In genomic region chrX:49096249-49096648, GRCm38 (mm10) we compare ENCODE assay signal across 23 mouse cellular contexts.
DNase-seq lines count a peak whose midpoint lies in the region; ATAC-seq lines count a peak whose summit lies in the region.
"Had no signal": no experiment of that assay in that cellular context is flagged by ENCODE, and none has a peak within 500 bp of the region (broad histone marks: within the 10 kb centered on the region; RNA-seq: fewer than 3 reads in every experiment).

No protein-coding gene starts in this region.

- no peak overlapping the region for H3K4me2 ChIP-seq in midbrain, embryonic 11.5 days
- no peak overlapping the region for H3K4me2 ChIP-seq in midbrain, embryonic 16.5 days (ENCODE audit: low read length)
- H3K4me2 ChIP-seq: heart, embryonic 11.5 days; limb, embryonic 13.5 days had no signal

- H3K9ac ChIP-seq in midbrain, embryonic 11.5 days (ENCODE audit: low read length) = no peak overlapping the region
- no peak overlapping the region for H3K9ac ChIP-seq in midbrain, embryonic 16.5 days (ENCODE audit: low read depth, low read length)
- H3K9ac ChIP-seq: limb, embryonic 13.5 days; liver, embryonic 14.5 days had no signal

- no peaks in the 10 kb centered on the region for H3K9me3 ChIP-seq in midbrain, embryonic 11.5 days (ENCODE audit: control insufficient read depth, low read length)
- no peaks in the 10 kb centered on the region for H3K9me3 ChIP-seq in midbrain, embryonic 16.5 days (replicated peaks; ENCODE audit: control insufficient read depth, low read length, poor library complexity, severe bottlenecking)
- H3K9me3 ChIP-seq: limb, embryonic 13.5 days had no signal

- no peak overlapping the region for H3K4me3 ChIP-seq in midbrain, embryonic 11.5 days (ENCODE audit: low read depth, low read length)
- no peak overlapping the region for H3K4me3 ChIP-seq in midbrain, embryonic 16.5 days (ENCODE audit: low read depth, low read length)
- H3K4me3 ChIP-seq: erythroblast, embryonic 14.5 days; layer of hippocampus, adult 2 months; left cerebral cortex, adult 2 months; limb, embryonic 13.5 days had no signal

- intact Hi-C loops in left cerebral cortex, postnatal 14 days (cut with DNase I) = no loop called here

- H3K36me3 ChIP-seq in midbrain, embryonic 11.5 days (ENCODE audit: control insufficient read depth, insufficient read depth, low read length) = no peaks in the 10 kb centered on the region
- H3K36me3 ChIP-seq in midbrain, embryonic 16.5 days (ENCODE audit: control insufficient read depth, insufficient read depth, low read length) = no peaks in the 10 kb centered on the region
- H3K36me3 ChIP-seq: limb, embryonic 13.5 days had no signal

- ATAC-seq in midbrain, embryonic 11.5 days (ENCODE audit: low FRiP score) = peak; percentile 78
- no peak for ATAC-seq in midbrain, embryonic 16.5 days
- ATAC-seq: activated CD4-positive, CD25-positive, alpha-beta regulatory T cell, adult 4 months; inflammation-experienced regulatory T-cells, adult 6 months; Patski had no signal

- no peaks in the 10 kb centered on the region for H3K27me3 ChIP-seq in midbrain, embryonic 11.5 days (ENCODE audit: control insufficient read depth, insufficient read depth, low read length)
- no peaks in the 10 kb centered on the region for H3K27me3 ChIP-seq in midbrain, embryonic 16.5 days (ENCODE audit: control insufficient read depth, insufficient read depth, low read depth, low read length)
- H3K27me3 ChIP-seq: limb, embryonic 13.5 days had no signal

- WGBS in midbrain, embryonic 11.5 days = 70% methylated on average over 2 of the region's 2 CpGs
- 49% methylated on average over 2 of the region's 2 CpGs for WGBS in midbrain, embryonic 16.5 days

- DNase-seq in midbrain, embryonic 11.5 days (ENCODE audit: low spot score, missing footprints) = no peak
- peak; percentile 3 for DNase-seq in embryo, embryonic 9.5 days (ENCODE audit: extremely low spot score)
- DNase-seq in forelimb bud, embryonic 11.5 days (ENCODE audit: low read depth, low spot score) = peak; percentile 21
- DNase-seq in retina, embryonic 14.5 days (ENCODE audit: low spot score) = peak; percentile 64
- no peak for DNase-seq in left cerebral cortex, postnatal 14 days (ENCODE audit: low spot score in 2 of 2)
- DNase-seq in urinary bladder, adult 18-20 months (ENCODE audit: low spot score in 2 of 2) = no peak
- DNase-seq: adrenal gland, postnatal 25 days; cerebellum, adult 9-10 months; heart, postnatal 14 days; right cerebral cortex, postnatal 14 days; thymus, postnatal 14 days had no signal

- H3K27ac ChIP-seq in midbrain, embryonic 11.5 days (ENCODE audit: low read depth, low read length) = no peak overlapping the region
- H3K27ac ChIP-seq in midbrain, embryonic 16.5 days (ENCODE audit: low read length) = no peak overlapping the region
- H3K27ac ChIP-seq: kidney, postnatal 0 days; layer of hippocampus, adult 2 months; left cerebral cortex, adult 2 months; limb, embryonic 13.5 days; liver, embryonic 14.5 days; stomach, postnatal 0 days had no signal

- H3K4me1 ChIP-seq in midbrain, embryonic 11.5 days (ENCODE audit: control insufficient read depth, insufficient read depth, low read length) = no peaks in the 10 kb centered on the region
- no peaks in the 10 kb centered on the region for H3K4me1 ChIP-seq in midbrain, embryonic 16.5 days (ENCODE audit: control insufficient read depth, insufficient read depth, low read length)
- H3K4me1 ChIP-seq: limb, embryonic 13.5 days had no signal

Comparison
In these comparisons a context has a peak if more than half of its experiments do, and no peak if none do; other contexts are left out.
1. DNase-seq: peak in embryo, embryonic 9.5 days (single experiment), forelimb bud, embryonic 11.5 days (single experiment) and retina, embryonic 14.5 days (single experiment); none in midbrain, embryonic 11.5 days (single experiment), left cerebral cortex, postnatal 14 days (0 of 2) and urinary bladder, adult 18-20 months (0 of 2).